8 mouse cellular contexts compared by ENCODE assay signal in genomic region chr2:120026984-120027949, GRCm38 (mm10). TPM values are rescaled to one million over a fixed set of nuclear protein-coding genes. Genes with fewer than 3 reads are reported as not detected.
A peak's percentile ranks its signal among the peaks of the same experiment; 100 is the strongest.
DNase-seq lines count a peak whose midpoint lies in the region; ATAC-seq lines count a peak whose summit lies in the region.

TSS of gene Jmjd7 (plus strand) at chr2:120027483.
TSS of gene Gm28042 (plus strand) at chr2:120027493.

- 6% methylated on average over 50 of the region's 50 CpGs for WGBS in hindbrain, embryonic 12.5 days

- peak; percentile 88 for ATAC-seq in hindbrain, embryonic 12.5 days (ENCODE audit: low FRiP score)

- peak; percentile 95 for DNase-seq in Muller cell, postnatal 12 days (ENCODE audit: inconsistent ontology term)
- peak; percentile 89 for DNase-seq in cerebellum, adult 9-11 months
- DNase-seq in frontal cortex, adult 2 months (ENCODE audit: extremely low spot score in 1 of 2, low spot score in 1 of 2): peak; percentile 63 to 92
- peak; percentile 73 to 86 for DNase-seq in layer of hippocampus, postnatal 25 days (ENCODE audit: extremely low spot score in 1 of 2, low spot score in 1 of 2)
- DNase-seq in lung, postnatal 25 days (ENCODE audit: low spot score): peak; percentile 94
- peak; percentile 89 for DNase-seq in retina, embryonic 14.5 days (ENCODE audit: low spot score)
- DNase-seq in thymus, postnatal 4 days: peak; percentile 98

- peaks cover 58% of the 10 kb centered on the region for H3K36me3 ChIP-seq in hindbrain, embryonic 12.5 days

- peak within 1 kb of the TSS; percentile 87 for H3K27ac ChIP-seq in hindbrain, embryonic 12.5 days

- H3K4me1 ChIP-seq in hindbrain, embryonic 12.5 days: peaks cover 14% of the 10 kb centered on the region

- no peaks in the 10 kb centered on the region for H3K27me3 ChIP-seq in hindbrain, embryonic 12.5 days

- H3K9me3 ChIP-seq in hindbrain, embryonic 12.5 days (replicated peaks): no peaks in the 10 kb centered on the region

- H3K9ac ChIP-seq in hindbrain, embryonic 12.5 days: peak within 1 kb of the TSS; percentile 90

- peak within 1 kb of the TSS; percentile 74 for H3K4me3 ChIP-seq in hindbrain, embryonic 12.5 days

- H3K4me2 ChIP-seq in hindbrain, embryonic 12.5 days (replicated peaks): peak within 1 kb of the TSS; percentile 72

RNA-seq across cellular contexts. Expression of gene Jmjd7, which starts in this region (rescaled TPM):
- polyA plus RNA-seq in frontal cortex, adult 2 months (2012; rRNA removed): 3.3 and 4.1 TPM in 2 replicates
- 22.2 and 22.4 TPM in 2 replicates for polyA plus RNA-seq in hindbrain, embryonic 12.5 days (2016; fragmentation: Nextera tagmentation; extraction: Ambion mirVana)
- total RNA-seq in layer of hippocampus, postnatal 25 days (2021): 1 to 10 TPM; 4.2 to 5.3 TPM

RNA-seq across cellular contexts. Expression of gene Gm28042, which starts in this region (rescaled TPM):
- polyA plus RNA-seq in frontal cortex, adult 2 months (2012; rRNA removed): 2.5 and 2.9 TPM in 2 replicates
- polyA plus RNA-seq in hindbrain, embryonic 12.5 days (2016; fragmentation: Nextera tagmentation; extraction: Ambion mirVana): 5.5 and 6.1 TPM in 2 replicates
- 1 to 10 TPM; 1.5 to 2.1 TPM for total RNA-seq in layer of hippocampus, postnatal 25 days (2021)

Comparison
In these comparisons a context has a peak if more than half of its experiments do, and no peak if none do; other contexts are left out.
1. Peak in every context shown above with its lines: DNase-seq, ATAC-seq, H3K4me3 ChIP-seq and H3K27ac ChIP-seq.